Mouse (Mus musculus) liver, adult 2 months (tissue): ENCODE measurements around the gene Acer1.

Experiments
- CTCF ChIP-seq: fragments of 200-500 bp; IDR thresholded peaks from 2 replicates; pipeline ENCODE4 v1.5.1; 2011; ENCODE audit warnings: low read depth, low read length, control low read depth
- POLR2A ChIP-seq: fragments of 200-500 bp; IDR thresholded peaks from 2 replicates; pipeline ENCODE4 v1.6.1; 2011; ENCODE audit warnings: low read length, control low read depth; ENCODE audit not compliant: insufficient read depth; ENCODE audit errors: extremely low read depth

DNA sequence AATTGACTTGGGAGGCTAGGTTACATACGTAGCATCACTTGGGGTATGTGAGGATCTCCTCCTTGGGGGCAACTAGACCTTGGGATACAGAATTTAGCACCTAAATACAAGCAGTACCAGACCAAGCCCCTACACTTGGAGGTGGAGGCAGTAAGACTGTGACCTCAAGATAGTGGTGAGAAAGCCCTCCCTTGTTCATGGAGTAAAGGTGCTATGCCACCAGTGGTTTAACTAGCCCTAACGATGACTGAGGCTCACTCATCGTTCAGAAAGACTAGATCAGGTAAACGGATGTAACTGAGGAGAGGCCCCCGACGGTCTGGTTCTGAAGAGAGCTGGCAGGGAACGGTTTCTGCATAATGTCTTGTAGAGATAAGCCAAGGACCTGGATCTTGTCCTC is 45.2 kb downstream of the Acer1 start:
- no peak for TF ChIP-seq CTCF
- TF ChIP-seq POLR2A = no peak
